Mouse (Mus musculus) frontal cortex, postnatal 36 days (tissue): ENCODE measurements around the gene Gpr162.
"Not testable (repeated sequence)": the region's sequence is repeated elsewhere in the genome, so short reads cannot be mapped to it uniquely, and the experiment has no call there.

Experiments
- DNase-seq, 2 experiments: peaks; one replicate each; pipeline ENCODE4 v3.0.0; 2022; ENCODE audit warnings: low spot score in 2 of 2

Gpr162 gene

DNA sequence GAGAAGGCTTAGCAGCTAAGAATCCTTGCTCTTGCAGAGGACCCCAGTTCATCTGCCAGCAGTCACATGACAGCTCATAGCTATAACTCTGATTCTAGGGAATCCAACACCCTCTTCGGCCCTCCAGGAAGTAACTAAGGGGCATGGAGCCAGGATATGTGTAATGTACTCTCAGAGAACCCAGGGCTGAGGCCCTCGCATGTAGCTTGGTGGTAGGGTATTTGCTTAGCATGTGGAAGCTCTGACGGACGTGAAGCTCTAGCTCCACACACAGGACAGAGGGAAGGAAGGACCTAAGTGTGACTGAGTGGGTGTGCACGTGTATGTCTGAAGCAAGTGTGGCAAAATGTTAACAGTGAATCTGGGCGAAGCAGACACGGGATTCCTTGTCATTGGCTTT lies 27.4 kb downstream of the Gpr162 start:
- DNase-seq: no peak

DNA sequence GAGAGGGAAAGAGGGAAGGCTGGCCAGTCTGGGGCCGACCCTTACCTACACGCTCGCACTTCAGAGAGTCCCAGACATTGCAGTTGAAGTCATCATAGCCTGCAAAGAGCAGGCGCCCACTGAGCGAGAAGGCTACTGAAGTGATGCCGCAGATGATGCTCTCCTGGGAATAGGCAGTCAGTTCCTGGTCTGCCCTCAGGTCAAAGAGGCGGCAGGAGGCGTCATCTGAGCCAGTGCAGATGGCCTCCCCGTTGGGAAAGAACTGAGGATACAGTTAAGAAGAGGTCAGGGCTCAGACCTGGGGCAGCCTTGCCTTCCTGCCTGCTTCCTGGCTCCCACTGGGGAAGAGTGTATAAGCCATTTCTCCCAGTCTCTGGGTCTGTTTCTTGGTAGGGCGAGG lies 28.3 kb downstream of the Gpr162 start:
- DNase-seq: no peak

GRCm38 (mm10) chr6:124834512-124835081 lies 29.2 kb downstream of the Gpr162 start:
- no peak for DNase-seq

- DNase-seq: no peak
Measured at GRCm38 (mm10) chr6:124831649-124832048, 32.1 kb downstream of the Gpr162 start.

GRCm38 (mm10) chr6:124831199-124831598 lies 32.6 kb downstream of the Gpr162 start:
- not testable (repeated sequence) for DNase-seq

DNA sequence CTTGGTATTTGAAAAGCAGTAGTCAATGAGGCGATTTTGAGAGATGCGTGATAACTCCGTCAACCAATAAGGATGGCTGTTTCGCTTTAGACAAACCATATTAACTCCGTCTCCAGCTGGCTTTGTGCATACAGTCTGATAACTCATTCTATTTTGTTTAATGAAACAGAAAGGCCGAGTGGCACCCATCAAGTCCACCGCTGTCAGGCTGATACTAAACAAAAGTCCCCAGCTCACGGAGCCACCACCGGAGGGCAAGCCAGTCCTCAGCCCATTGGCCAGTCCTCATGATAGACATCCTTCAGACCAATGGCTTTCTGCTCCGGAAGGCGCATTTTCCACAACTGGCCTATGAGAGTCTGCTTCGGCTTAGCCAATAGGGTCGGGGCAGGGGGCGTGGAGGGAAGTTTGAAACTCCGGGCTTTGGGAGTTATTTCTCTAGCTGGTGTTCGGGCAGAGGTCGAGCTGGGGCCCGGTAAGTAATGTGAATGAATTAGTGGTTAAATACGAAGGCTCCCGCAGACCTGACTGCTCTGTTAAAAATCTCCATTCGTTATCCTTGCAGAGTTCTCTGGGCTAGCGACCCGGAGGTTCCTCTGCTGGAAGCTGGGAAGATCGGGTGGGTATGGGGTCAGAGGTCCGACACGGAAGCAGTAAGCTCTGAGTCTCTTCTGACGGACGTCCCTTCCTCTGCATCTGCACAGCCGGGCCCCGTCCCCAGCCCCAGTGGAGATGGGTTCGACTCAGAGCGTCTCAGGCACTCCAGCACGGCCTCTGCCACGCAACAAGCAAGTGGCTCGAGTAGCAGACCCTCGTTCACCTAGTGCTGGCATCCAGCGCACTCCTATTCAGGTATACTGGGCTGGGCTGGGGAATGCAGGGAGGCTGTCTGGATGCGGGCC lies 33.7 kb downstream of the Gpr162 start:
- peak; percentile 90 to 95 for DNase-seq

GRCm38 (mm10) chr6:124828868-124829798 lies 34.6 kb downstream of the Gpr162 start, which contains the start of the genes Usp5 and Cdca3:
TSS of gene Usp5 (minus strand) at chr6:124829484.
TSS of gene Cdca3 (plus strand) at chr6:124829547.
- DNase-seq: peak; percentile 99

DNA sequence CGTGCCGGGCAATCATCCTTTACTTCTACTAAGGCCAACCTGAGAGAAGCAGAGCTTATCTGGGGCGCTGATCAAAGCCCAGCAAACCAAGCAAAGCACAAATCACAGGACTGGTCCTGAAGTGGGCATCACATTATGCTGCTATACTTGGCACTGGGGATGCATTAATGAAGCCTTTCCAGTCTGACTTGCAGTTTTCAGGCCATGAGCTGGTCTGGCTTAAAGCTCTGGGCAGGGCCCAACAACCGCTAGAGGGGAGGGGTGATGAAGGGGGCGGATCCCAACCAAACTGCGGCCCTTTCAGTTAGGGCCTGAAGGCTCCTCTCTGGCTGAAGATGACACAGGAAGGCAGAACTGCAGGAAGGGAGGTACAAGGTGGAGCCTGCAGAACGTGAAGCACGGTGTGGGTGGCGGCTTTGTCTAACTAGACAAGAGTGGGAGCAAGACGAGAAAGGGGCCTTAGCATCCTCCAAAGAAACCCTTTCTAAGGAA lies 35.6 kb downstream of the Gpr162 start:
- DNase-seq: no peak

DNA sequence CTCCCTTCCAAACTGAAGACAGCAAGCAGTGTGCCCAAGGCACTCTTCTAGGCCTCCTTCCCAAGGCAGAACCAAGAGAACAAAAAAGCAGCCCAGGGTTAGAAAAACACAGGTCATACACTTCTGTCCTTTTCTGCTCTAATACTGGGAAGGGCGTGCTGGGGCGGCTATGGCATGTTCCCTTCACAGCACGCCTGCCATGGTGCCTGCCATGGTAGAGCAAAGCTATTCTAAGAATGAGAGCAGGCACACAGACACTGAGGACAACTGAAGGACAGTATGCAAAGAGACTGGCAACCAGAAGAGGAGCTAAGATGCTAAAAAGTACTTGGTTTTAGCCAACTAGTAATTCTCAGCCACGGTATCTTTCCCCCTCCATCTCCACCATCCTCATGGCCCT lies 41.7 kb downstream of the Gpr162 start:
- DNase-seq: no peak

GRCm38 (mm10) chr6:124820891-124821290 lies 42.9 kb downstream of the Gpr162 start:
- DNase-seq: no peak

DNA sequence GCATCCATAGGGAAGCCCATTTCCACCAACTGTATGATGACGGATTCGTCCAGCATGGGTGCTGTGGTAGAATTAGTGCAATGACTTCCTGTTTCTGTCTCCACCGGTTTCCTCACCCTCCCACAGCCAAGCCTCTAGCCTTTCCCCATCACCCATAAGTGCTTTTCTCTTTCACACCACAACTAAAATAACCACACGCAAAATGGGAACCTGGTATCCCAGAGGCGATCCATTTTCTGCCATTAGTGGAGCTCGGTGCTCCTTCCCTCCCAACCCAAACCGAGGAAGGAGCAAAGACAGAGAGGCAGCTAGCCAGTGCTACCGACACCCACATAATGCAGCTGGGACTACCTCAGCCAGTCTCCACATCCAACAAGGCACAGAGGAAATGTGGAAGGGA lies 45.8 kb downstream of the Gpr162 start:
- DNase-seq: no peak

GRCm38 (mm10) chr6:124817563-124817962 lies 46.2 kb downstream of the Gpr162 start:
- no peak for DNase-seq

DNA sequence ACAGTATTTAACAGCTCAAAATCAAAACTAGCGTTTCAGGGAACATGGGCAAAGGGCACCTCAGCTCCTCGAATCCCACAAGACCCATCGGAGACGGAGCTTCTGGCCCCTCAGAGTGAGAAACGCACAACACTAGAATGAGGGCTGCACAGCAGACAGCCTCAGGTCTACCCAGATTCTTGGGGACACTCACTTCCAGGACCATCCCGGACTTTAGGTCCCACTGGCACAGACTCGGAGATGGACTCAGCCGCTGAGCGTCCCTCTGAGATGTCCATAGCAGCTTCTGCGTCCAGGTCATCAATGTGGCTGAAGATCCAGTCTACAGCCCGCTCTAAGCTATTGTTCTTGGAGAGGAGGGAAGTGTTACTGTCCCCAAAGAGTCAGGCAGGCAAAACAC lies 46.7 kb downstream of the Gpr162 start:
- DNase-seq: no peak

DNA sequence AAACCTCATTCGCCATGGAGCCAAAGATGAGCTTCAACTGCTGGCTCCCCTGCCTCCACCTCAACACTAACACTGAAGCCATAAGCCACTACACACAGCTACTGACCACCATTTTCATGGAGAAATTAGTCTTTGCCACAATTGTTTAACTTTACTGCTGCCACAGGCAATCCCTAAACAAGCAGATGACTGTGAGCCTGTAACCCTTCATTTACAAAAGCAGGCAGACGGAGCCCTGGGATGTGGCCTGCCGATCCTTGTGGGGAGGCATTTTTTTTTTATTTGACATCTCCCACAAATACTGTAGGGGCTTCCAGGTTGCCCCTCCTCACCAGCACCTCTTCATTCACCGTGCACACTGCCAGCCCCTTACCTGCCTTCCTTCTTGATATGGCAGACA lies 47.2 kb downstream of the Gpr162 start:
- DNase-seq: no peak

DNA sequence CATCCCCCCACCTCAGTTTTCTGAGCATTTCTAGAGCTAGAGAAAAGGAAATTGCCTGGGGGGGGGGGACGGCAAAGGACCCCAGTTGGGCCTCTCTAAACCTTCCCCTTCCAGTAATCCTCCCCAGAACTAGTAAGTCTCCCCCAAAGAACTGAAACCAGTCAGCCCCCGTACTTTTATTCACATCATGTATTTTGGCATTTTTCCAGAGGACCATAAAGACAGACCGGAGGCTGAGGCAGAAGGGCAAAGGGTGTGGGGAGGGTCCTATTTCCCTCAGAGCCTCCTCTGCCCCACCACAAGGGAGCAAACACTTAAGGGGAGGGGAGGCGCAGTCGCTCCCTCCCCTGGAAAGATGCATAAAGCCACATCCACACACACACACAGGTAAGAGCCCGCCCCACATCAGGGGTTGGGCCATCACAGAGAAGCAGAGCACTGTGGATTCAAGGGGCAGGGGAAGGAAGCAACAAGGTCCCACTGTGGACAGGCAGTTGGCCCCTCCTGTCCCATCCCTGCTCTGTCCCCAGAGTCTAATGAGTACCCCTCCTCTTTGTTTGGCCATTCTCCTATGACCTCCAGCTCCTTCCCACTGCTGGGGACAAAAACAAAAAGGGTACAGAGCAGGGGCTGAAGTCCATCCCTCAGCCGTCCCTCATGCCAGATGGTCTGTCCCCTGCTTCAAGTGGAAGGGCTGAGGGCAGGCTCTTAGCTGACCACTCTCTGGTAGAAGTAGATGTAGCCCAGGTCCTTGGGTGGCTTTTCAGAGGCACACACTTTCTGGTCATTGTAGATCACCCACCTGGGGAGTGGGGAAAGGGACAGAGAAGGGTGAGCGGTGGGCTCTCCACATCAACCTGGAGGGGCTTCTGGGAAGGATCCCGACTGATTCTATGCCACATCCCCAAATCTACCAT lies 48.7 kb downstream of the Gpr162 start:
- no peak for DNase-seq

DNA sequence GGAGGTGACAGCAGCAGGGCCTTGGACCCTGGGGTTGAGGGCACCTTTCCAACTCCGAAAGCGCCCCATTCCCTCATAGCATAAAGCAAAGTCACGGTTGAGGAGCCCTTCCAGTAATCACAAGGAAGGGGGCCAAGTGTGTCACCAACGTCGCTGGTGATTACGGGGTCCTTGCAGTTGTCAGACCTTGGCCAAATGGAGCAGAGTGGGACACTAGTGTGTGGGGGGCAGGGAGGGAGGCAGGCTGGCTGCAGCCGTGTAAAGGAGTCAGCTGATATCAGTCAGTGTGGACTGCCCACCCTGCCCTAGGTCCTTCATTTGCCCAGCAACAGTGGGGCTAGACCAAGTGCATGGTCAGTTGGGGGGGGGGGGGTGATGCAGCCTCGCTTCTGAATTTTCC lies 49.3 kb downstream of the Gpr162 start:
- no peak for DNase-seq

DNA sequence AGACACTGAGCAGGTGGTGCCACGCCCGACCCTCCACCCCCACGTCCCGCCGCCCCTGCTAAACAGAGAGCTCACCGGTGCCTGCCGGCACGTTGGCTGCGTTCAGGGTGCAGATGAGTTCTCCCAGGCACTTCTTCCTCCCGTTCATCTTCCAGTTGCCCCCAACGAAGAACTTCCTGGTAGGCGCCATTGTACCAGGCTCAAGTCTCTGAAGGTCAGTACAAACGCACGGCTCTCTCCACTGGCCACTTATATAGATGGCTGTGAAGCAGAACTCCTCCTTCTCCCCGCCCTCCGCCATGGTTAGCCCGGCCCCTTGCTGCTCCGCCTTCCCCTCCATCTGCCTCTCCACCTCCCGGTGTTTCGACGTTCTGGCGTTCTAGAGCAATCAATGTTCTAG lies 49.9 kb downstream of the Gpr162 start, which contains the start of gene Tpi1:
Tpi1 (minus strand) TSS at position 364 of the 400 bp plus-strand sequence.
- peak; percentile 87 to 90 for DNase-seq

- peak; percentile 72 to 76 for DNase-seq
Measured at GRCm38 (mm10) chr6:124813496-124813895, 50.3 kb downstream of the Gpr162 start.

DNA sequence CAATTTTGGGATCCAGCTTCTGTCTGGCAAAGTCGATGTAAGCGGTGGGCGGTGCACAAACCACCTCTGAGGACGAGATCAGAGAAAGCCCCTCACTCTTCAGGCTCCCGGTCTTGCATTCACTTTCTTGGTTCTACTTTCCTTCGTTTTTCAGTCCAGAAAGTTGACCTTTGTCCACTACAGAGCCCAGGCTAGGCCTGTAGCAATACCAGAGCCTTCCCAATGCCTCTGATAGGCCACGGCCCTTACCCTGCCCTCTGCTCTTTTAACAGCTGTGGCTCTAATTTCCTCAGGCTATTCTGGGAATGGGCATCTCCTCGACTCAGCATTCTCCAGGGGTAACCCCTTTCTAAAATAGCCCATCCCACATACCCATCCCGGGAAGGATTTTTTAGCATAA lies 50.9 kb downstream of the Gpr162 start:
- DNase-seq: no peak

DNA sequence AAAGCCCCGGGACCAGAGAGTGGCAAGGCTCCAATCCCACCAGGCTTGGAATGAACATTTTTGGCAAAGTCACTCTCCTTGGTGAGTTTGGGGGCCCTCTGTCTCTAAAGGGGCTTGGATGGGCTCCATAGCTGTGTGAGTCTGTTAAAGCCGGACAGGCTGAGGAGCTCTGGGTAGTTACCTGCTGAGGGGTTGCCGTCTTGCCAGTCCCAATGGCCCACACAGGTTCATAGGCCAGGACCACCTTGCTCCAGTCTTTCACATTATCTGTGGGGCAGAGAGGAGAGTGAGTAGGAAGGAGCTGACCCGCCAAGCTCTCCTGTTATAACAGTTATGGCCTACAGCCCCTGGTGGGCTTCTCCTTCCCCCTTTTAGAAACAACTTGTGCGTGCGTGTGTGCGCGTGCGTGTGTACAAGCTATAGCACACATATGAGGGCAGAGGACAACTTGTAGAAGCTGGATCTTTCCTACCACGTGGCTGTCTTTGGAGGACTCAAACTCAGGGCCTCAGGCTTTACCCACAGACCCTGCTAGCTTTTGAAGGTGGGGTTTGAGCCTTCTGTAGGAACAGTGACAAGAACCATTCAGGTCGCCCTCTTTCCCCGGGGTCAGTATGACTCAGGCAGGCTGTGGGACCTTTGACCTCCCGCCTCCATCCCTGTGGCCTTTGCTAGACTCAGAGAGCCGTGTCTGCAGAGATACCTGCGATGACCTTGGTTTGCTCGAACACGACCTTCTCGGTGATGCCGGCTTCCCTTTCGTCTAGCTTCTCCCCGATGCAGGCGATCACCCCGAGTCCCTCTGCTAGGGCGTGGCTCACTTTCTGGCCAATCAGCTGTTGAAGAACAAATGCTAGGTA lies 51.9 kb downstream of the Gpr162 start:
- no peak for DNase-seq
